Mouse (Mus musculus) ES-Bruce4 (cell line): ENCODE data around the gene Pigf. TPM values are rescaled to one million over a fixed set of nuclear protein-coding genes. Genes with fewer than 3 reads are reported as not detected.

Source experiments
- H3K27ac ChIP-seq: 2 replicates; pipeline ENCODE4 v1.5.1; 2012; ENCODE audit warnings: low read length, inconsistent platforms; ENCODE audit not compliant: insufficient read depth
- H3K27me3 ChIP-seq: 2 replicates; pipeline ENCODE4 v1.6.1; 2012; ENCODE audit warnings: mild to moderate bottlenecking, low read length, inconsistent platforms; ENCODE audit not compliant: control insufficient read depth, poor library complexity, insufficient read depth, severe bottlenecking
- H3K36me3 ChIP-seq: 2 replicates; pipeline ENCODE4 v1.6.1; 2012; ENCODE audit warnings: inconsistent platforms, mild to moderate bottlenecking, low read length, moderate library complexity; ENCODE audit not compliant: control insufficient read depth, poor library complexity, insufficient read depth, severe bottlenecking
- H3K4me1 ChIP-seq: one replicate; pipeline ENCODE4 v1.8.1; 2011; ENCODE audit warnings: low read length; ENCODE audit not compliant: control insufficient read depth, insufficient read depth
- H3K4me3 ChIP-seq: 2 replicates; pipeline ENCODE4 v1.5.1; 2011; ENCODE audit warnings: low read depth, mild to moderate bottlenecking, low read length
- H3K9ac ChIP-seq: 2 replicates; pipeline ENCODE4 v1.6.1; 2012; ENCODE audit warnings: low read depth, mild to moderate bottlenecking, inconsistent platforms; ENCODE audit not compliant: poor library complexity, severe bottlenecking
- H3K9me3 ChIP-seq: replicated peaks from 2 replicates; pipeline ENCODE4 v1.6.1; 2012; ENCODE audit warnings: mild to moderate bottlenecking, low read length, inconsistent platforms; ENCODE audit not compliant: control insufficient read depth, poor library complexity, insufficient read depth, severe bottlenecking
- CTCF ChIP-seq: IDR thresholded peaks from one replicate; pipeline ENCODE4 v1.8.1; 2011; ENCODE audit warnings: low read depth, low read length
- EP300 ChIP-seq: IDR thresholded peaks from 2 replicates; pipeline ENCODE4 v1.6.1; 2011; ENCODE audit warnings: low read depth, low read length; ENCODE audit not compliant: insufficient read depth
- POLR2A ChIP-seq: IDR thresholded peaks from one replicate; pipeline ENCODE4 v1.8.1; 2011; ENCODE audit warnings: low read length; ENCODE audit not compliant: insufficient read depth
- polyA plus RNA-seq: library from polyadenylated mRNA; stranded (reverse); fragments of >200 nt; gene quantifications from 2 replicates; pipeline ENCODE4 v1.2.4, GENCODE M21; 2011; ENCODE audit warnings: low read depth; ENCODE audit not compliant: missing spikeins, insufficient read depth, insufficient read length

Pigf gene
- polyA plus RNA-seq, 1 experiment, result 58.3 TPM

DNA sequence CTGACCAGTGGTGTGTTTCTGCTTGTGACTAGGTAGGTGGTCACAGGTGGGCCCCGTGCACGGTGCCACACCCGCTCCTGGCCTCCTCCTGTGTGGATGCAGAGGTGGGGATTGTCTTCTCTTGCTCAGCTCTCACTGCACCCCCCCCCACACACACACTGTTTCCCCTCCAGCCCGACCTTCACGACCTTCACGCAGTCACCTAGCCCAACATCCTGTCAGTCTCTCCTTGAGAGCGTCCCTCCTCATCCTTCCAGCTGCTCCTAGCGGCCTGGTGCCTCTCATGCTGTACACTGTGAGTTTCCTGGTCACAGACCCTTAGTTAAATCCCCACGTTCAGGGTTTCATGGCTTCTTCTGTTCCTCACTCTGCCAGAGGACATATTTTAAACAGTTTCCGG lies 48.8 kb downstream of the Pigf start:
- Histone ChIP-seq H3K9ac (no peak overlapping the region), H3K36me3 (0 out of 2 replicates have a peak, but pooled peaks cover 3% of the 10 kb centered on the region), H3K27me3 (no peaks in the 10 kb centered on the region), H3K4me3 (no peak overlapping the region), H3K4me1 (peaks cover 4% of the 10 kb centered on the region), H3K27ac (peak overlapping the region; percentile 30; the same call in 1 of the 2 replicates), H3K9me3 (no peaks in the 10 kb centered on the region)
- TF ChIP-seq POLR2A, result no peak
- TF ChIP-seq EP300, result 0 out of 2 replicates have a peak, but pooled peaks have one; percentile 57

DNA sequence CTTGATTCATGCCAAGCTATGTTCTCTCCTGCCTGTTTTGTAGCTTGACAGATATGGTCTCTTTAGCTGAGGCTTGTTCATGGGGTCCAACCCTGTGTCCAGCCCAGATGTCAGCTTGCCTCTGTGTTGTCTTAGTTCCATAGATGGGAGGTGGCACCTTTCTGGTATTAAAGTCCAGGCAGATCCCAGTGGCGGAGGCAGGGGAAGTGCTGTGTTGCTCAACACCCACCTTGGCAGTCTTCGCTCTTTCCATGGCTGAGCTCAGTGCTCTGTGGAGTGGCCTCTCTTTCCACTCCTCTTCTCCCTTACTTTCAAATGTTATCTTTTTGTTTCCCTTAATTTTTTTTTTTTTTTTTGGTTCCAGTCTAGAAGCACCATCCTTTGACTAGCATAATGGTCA lies 52.1 kb downstream of the Pigf start:
- Histone ChIP-seq H3K27me3 (no peaks in the 10 kb centered on the region), H3K4me1 (peaks cover 7% of the 10 kb centered on the region), H3K27ac (no peak overlapping the region), H3K9ac (no peak overlapping the region), H3K4me3 (no peak overlapping the region), H3K9me3 (no peaks in the 10 kb centered on the region), H3K36me3 (0 out of 2 replicates have a peak, but pooled peaks cover 3% of the 10 kb centered on the region)
- no peak for TF ChIP-seq CTCF
- no peak for TF ChIP-seq EP300
- no peak for TF ChIP-seq POLR2A

DNA sequence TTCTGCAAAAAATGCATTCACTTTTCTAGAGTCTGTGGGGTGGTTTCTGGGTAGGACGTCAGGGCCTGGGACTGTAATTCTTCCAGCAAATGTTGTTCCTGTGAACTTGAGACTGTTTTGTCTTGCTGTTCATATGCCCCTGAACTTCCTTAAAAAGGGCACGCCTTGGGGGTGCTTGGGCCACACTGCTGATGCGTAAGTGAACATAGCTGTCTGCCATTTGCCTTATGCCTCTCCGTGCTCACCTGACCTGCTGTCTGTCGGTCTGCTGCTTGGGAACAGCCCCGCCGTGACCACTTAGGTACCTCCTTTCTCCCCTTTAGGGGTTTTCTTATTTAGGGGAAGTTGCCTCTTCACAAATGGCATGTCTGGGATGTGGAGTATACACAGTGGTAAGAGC lies 53.3 kb downstream of the Pigf start:
- H3K27ac ChIP-seq, result no peak overlapping the region
- no peak overlapping the region for H3K4me3 ChIP-seq
- H3K27me3 ChIP-seq, result no peaks in the 10 kb centered on the region
- H3K9me3 ChIP-seq, result no peaks in the 10 kb centered on the region
- TF ChIP-seq CTCF, result no peak
- no peak for TF ChIP-seq EP300
- TF ChIP-seq POLR2A, result no peak
- H3K9ac ChIP-seq, result no peak overlapping the region
- H3K36me3 ChIP-seq, result 0 out of 2 replicates have a peak, but pooled peaks cover 3% of the 10 kb centered on the region
- H3K4me1 ChIP-seq, result peaks cover 7% of the 10 kb centered on the region

DNA sequence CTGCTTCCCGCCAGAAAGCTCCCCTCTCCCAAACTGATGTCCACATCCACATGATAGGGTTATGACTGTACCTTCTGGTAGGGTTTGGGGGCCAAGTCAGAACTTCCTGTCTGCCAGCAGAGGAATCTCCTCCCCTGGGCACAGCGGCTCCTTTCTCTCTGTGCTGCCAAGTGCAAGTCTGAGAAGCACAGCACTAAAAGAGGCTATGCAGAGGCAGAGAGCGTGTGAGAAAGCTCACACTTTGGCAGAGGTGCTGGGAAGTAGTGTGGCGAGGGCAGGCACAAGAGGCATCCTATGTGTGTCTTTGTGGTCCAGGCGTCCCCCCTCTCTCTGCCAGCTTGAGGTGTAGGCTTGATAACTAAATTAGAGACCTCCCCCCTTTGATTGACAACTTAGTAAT lies 54.2 kb downstream of the Pigf start:
- H3K4me1 ChIP-seq, result peaks cover 2% of the 10 kb centered on the region
- no peaks in the 10 kb centered on the region for H3K9me3 ChIP-seq
- no peaks in the 10 kb centered on the region for H3K27me3 ChIP-seq
- no peak overlapping the region for H3K9ac ChIP-seq
- 0 out of 2 replicates have a peak, but pooled peaks cover 3% of the 10 kb centered on the region for H3K36me3 ChIP-seq
- H3K27ac ChIP-seq, result no peak overlapping the region
- H3K4me3 ChIP-seq, result no peak overlapping the region
- TF ChIP-seq EP300 (no peak), CTCF (no peak), POLR2A (no peak)

DNA sequence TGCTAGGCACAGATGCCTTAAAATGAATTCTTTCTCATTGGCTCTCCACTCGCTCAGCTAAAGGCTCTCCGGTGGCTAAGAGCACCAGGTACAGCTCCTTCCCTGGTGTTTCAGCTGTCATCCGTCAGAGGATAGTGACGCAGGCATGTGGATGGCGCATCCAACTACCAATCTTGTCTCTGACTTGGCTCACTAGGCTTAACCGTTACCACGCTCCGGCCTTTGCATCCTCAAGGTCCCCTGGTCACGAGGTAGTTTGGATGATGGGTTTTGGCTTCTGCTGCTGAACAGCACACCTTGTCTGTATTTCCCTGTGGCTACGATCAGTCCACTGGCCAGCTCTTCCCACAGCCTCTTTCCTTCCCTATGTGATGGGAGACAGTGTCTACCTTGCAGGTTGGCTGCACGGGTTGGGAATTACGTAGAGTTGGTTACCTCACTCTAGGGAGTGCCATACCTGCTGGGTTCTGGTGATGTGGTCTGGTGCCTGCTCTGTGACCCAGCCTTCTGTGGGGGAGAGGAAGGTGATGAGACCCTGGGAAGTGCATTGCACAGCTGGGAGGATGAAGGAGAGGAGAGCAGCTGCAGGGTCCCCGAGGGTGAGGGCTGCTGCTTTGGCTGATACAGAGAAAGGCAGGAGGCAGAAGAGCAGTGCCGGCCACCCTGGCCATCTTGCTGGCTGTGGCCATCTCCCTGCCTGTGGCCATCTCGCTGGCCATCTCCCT lies 55.0 kb downstream of the Pigf start:
- Histone ChIP-seq H3K9me3 (no peaks in the 10 kb centered on the region), H3K4me1 (peaks cover 2% of the 10 kb centered on the region), H3K27ac (no peak overlapping the region), H3K36me3 (0 out of 2 replicates have a peak, but pooled peaks cover 3% of the 10 kb centered on the region), H3K4me3 (no peak overlapping the region), H3K9ac (no peak overlapping the region), H3K27me3 (no peaks in the 10 kb centered on the region)
- TF ChIP-seq POLR2A (no peak), CTCF (no peak), EP300 (no peak)

DNA sequence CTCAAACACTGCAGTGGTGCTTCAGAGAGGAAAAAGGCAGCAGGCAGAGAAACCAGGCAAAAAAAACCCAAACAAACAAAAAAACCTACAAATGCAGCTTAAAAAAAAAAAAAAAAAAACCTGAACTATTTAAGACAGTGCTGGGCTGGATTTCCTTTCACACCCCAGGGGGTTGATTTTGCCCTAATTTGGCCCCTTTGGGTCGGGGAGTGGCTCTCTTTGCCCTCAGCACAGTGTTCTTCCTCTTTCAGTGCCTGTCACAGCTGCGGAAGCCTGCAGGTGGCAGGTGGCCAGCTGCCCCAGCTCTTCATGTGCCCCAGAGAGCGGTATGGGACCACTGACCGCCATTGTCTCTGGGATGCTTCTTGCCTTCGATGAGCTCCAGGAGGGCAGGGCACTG lies 55.6 kb downstream of the Pigf start:
- no peaks in the 10 kb centered on the region for H3K27me3 ChIP-seq
- no peaks in the 10 kb centered on the region for H3K36me3 ChIP-seq
- H3K9ac ChIP-seq, result no peak overlapping the region
- H3K4me1 ChIP-seq, result peaks cover 2% of the 10 kb centered on the region
- H3K4me3 ChIP-seq, result no peak overlapping the region
- H3K27ac ChIP-seq, result no peak overlapping the region
- TF ChIP-seq EP300 (no peak), CTCF (no peak), POLR2A (no peak)
- H3K9me3 ChIP-seq, result no peaks in the 10 kb centered on the region
